Mouse (Mus musculus): Measurements from ENCODE around the gene B3gat3. TPM values are rescaled to one million over a fixed set of nuclear protein-coding genes. Genes with fewer than 3 reads are reported as not detected.

The B3gat3 gene
- polyA plus RNA-seq, 1 experiment: 60.1 TPM

GRCm38 (mm10) chr19:8880311-8881033 is 39.7 kb upstream of the B3gat3 start, which contains the start of gene Uqcc3:
Gene Uqcc3 (minus strand): TSS chr19:8880923.
- H3ac ChIP-seq (ENCODE audit: control insufficient read depth, insufficient read length, low read depth): peak within 1 kb of the TSS; percentile 88

DNA sequence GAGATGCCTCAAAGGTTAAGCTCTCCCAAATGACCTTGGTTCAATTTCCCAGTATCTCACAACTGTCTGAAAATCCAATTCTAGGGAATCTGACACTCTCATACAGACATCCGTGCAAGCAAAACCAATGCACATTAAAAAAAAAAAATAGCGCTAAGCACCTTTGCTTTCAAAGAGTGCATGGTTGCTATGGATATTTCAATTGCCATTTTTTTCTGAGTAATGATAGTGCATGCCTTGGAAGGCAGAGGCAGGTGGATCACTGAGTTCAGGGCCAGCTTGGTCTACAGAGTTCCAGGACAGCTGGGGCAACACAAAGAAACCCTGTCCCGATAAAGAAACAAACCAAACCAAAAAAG is 39.2 kb upstream of the B3gat3 start:
- Histone ChIP-seq H3K79me2 (ENCODE audit: control insufficient read depth, insufficient read depth) (no peaks in the 10 kb centered on the region), H3K27me3 (ENCODE audit: control insufficient read depth, insufficient read depth, insufficient read length) (no peaks in the 10 kb centered on the region), H3K36me3 (ENCODE audit: control insufficient read depth, insufficient read depth) (peaks cover 11% of the 10 kb centered on the region), H3K79me3 (ENCODE audit: low read depth) (no peaks in the 10 kb centered on the region), H3K4me3 (ENCODE audit: insufficient read depth, poor library complexity, severe bottlenecking) (peak overlapping the region; percentile 57), H3ac (ENCODE audit: control insufficient read depth, insufficient read length, low read depth) (peak overlapping the region; percentile 26)
- TF ChIP-seq FOSL1 (IDR thresholded peaks at IDR 0.05; ENCODE audit: insufficient read depth, low read length, poor library complexity, severe bottlenecking) (no peak), MAX (IDR thresholded peaks at IDR 0.05) (no peak), USF1 (IDR thresholded peaks at IDR 0.05; ENCODE audit: low read depth) (no peak), CEBPB (IDR thresholded peaks at IDR 0.05; ENCODE audit: low read depth) (no peak), MYOG (IDR thresholded peaks at IDR 0.05; ENCODE audit: control insufficient read depth, extremely low read depth, insufficient read length) (no peak), MYOD1 (IDR thresholded peaks at IDR 0.05; ENCODE audit: control insufficient read depth, insufficient read length, low read depth) (no peak), CTCF (IDR thresholded peaks at IDR 0.05; ENCODE audit: control insufficient read depth, insufficient read depth, insufficient read length) (no peak)

More at GRCm38 (mm10) chr19:8880311-8881033, 39.7 kb upstream of the B3gat3 start, which contains the start of gene Uqcc3:
- H3K36me3 ChIP-seq (ENCODE audit: control insufficient read depth, insufficient read depth): peaks cover 17% of the 10 kb centered on the region
- H3K79me2 ChIP-seq (ENCODE audit: control insufficient read depth, insufficient read depth): no peaks in the 10 kb centered on the region
- H3K79me3 ChIP-seq (ENCODE audit: low read depth): no peaks in the 10 kb centered on the region
- TF ChIP-seq MYOD1 (IDR thresholded peaks at IDR 0.05; ENCODE audit: control insufficient read depth, insufficient read length, low read depth): no peak
- peak; percentile 68 for TF ChIP-seq USF1 (IDR thresholded peaks at IDR 0.05; ENCODE audit: low read depth)
- peak; percentile 96 for TF ChIP-seq MAX (IDR thresholded peaks at IDR 0.05)
- no peak for TF ChIP-seq CEBPB (IDR thresholded peaks at IDR 0.05; ENCODE audit: low read depth)
- H3K4me3 ChIP-seq (ENCODE audit: insufficient read depth, poor library complexity, severe bottlenecking): peak within 1 kb of the TSS; percentile 57
- H3K27me3 ChIP-seq (ENCODE audit: control insufficient read depth, insufficient read depth, insufficient read length): no peaks in the 10 kb centered on the region

GRCm38 (mm10) chr19:8883616-8884015 is 36.6 kb upstream of the B3gat3 start, which contains the start of the genes Lbhd1 and Gm49403:
Gene Lbhd1 (plus strand): TSS chr19:8883732.
Gene Gm49403 (plus strand): TSS chr19:8883930.
- no peak within 1 kb of the TSS for H3K4me3 ChIP-seq (ENCODE audit: insufficient read depth, poor library complexity, severe bottlenecking)
- no peaks in the 10 kb centered on the region for H3K27me3 ChIP-seq (ENCODE audit: control insufficient read depth, insufficient read depth, insufficient read length)
- no peak for TF ChIP-seq MYOG (IDR thresholded peaks at IDR 0.05; ENCODE audit: control insufficient read depth, extremely low read depth, insufficient read length)
- TF ChIP-seq MAX (IDR thresholded peaks at IDR 0.05): no peak
- TF ChIP-seq CTCF (IDR thresholded peaks at IDR 0.05; ENCODE audit: control insufficient read depth, insufficient read depth, insufficient read length): no peak
- TF ChIP-seq USF1 (IDR thresholded peaks at IDR 0.05; ENCODE audit: low read depth): no peak
- no peak for TF ChIP-seq CEBPB (IDR thresholded peaks at IDR 0.05; ENCODE audit: low read depth)
- no peak for TF ChIP-seq FOSL1 (IDR thresholded peaks at IDR 0.05; ENCODE audit: insufficient read depth, low read length, poor library complexity, severe bottlenecking)
- TF ChIP-seq MYOD1 (IDR thresholded peaks at IDR 0.05; ENCODE audit: control insufficient read depth, insufficient read length, low read depth): no peak
- H3K79me3 ChIP-seq (ENCODE audit: low read depth): no peaks in the 10 kb centered on the region
- peaks cover 15% of the 10 kb centered on the region for H3K79me2 ChIP-seq (ENCODE audit: control insufficient read depth, insufficient read depth)
- no peak within 1 kb of the TSS for H3ac ChIP-seq (ENCODE audit: control insufficient read depth, insufficient read length, low read depth)
- H3K36me3 ChIP-seq (ENCODE audit: control insufficient read depth, insufficient read depth): peaks cover 7% of the 10 kb centered on the region

- peak overlapping the region; percentile 18 for H3ac ChIP-seq (ENCODE audit: control insufficient read depth, insufficient read length, low read depth)
- H3K36me3 ChIP-seq (ENCODE audit: control insufficient read depth, insufficient read depth): peaks cover 28% of the 10 kb centered on the region
- TF ChIP-seq CTCF (IDR thresholded peaks at IDR 0.05; ENCODE audit: control insufficient read depth, insufficient read depth, insufficient read length) (no peak), FOSL1 (IDR thresholded peaks at IDR 0.05; ENCODE audit: insufficient read depth, low read length, poor library complexity, severe bottlenecking) (no peak), MYOG (IDR thresholded peaks at IDR 0.05; ENCODE audit: control insufficient read depth, extremely low read depth, insufficient read length) (no peak), USF1 (IDR thresholded peaks at IDR 0.05; ENCODE audit: low read depth) (no peak), MAX (IDR thresholded peaks at IDR 0.05) (no peak), MYOD1 (IDR thresholded peaks at IDR 0.05; ENCODE audit: control insufficient read depth, insufficient read length, low read depth) (no peak), CEBPB (IDR thresholded peaks at IDR 0.05; ENCODE audit: low read depth) (no peak)
- H3K27me3 ChIP-seq (ENCODE audit: control insufficient read depth, insufficient read depth, insufficient read length): no peaks in the 10 kb centered on the region
- peak overlapping the region; percentile 76 for H3K4me3 ChIP-seq (ENCODE audit: insufficient read depth, poor library complexity, severe bottlenecking)
- peaks cover 16% of the 10 kb centered on the region for H3K79me3 ChIP-seq (ENCODE audit: low read depth)
- peaks cover 43% of the 10 kb centered on the region for H3K79me2 ChIP-seq (ENCODE audit: control insufficient read depth, insufficient read depth)
These were observed 33.1 kb upstream of the B3gat3 start for GRCm38 (mm10) chr19:8886916-8887584.

DNA sequence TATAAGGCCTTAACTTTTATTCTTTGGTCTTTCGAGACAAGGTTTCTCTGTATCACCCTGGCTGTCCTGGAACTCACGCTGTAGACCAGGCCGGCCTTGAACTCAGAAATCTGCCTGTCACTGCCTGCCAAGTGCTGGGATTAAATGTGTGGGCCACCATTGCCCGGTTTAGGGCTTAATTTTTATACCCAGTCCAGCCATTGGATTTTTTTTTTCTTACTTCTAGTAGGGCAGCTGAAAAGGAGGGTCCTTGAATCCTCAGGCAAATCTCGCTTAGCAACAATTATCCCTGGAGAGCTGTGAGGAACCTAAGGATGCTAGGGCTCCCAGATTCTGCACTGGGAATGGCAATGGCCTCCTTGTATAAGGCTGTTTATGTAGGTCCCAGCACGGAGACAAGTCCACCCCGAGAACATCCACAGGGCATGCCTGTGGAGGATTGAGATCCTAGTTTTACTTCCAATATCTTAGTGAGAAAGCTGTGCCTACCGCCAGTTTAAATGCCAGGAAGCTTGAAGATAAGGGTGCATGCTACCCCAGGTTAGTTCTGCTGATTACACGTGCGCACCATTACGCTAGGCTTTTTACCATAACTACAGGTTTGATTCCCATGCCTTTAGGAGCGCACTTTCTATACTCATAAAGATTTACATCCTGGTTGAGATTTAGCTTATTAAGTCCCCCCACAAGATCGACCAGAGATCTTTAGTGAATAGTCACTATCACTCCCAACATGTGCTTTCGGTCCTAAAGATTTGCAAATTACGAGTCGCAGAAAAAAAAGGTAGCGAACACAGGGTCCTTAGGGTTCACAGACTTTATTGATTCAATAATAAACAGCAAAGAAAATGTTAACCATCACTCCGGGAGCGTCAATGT is 32.4 kb upstream of the B3gat3 start:
- Histone ChIP-seq H3K36me3 (ENCODE audit: control insufficient read depth, insufficient read depth) (peaks cover 28% of the 10 kb centered on the region), H3K79me2 (ENCODE audit: control insufficient read depth, insufficient read depth) (peaks cover 45% of the 10 kb centered on the region), H3K4me3 (ENCODE audit: insufficient read depth, poor library complexity, severe bottlenecking) (peak overlapping the region; percentile 76), H3ac (ENCODE audit: control insufficient read depth, insufficient read length, low read depth) (peak overlapping the region; percentile 80), H3K79me3 (ENCODE audit: low read depth) (peaks cover 16% of the 10 kb centered on the region), H3K27me3 (ENCODE audit: control insufficient read depth, insufficient read depth, insufficient read length) (no peaks in the 10 kb centered on the region)
- TF ChIP-seq USF1 (IDR thresholded peaks at IDR 0.05; ENCODE audit: low read depth): no peak
- peak; percentile 40 for TF ChIP-seq MAX (IDR thresholded peaks at IDR 0.05)
- TF ChIP-seq MYOG (IDR thresholded peaks at IDR 0.05; ENCODE audit: control insufficient read depth, extremely low read depth, insufficient read length): no peak
- no peak for TF ChIP-seq MYOD1 (IDR thresholded peaks at IDR 0.05; ENCODE audit: control insufficient read depth, insufficient read length, low read depth)
